Mouse (Mus musculus): ENCODE measurements around the gene Slc27a3. TPM values are rescaled to one million over a fixed set of nuclear protein-coding genes. Genes with fewer than 3 reads are reported as not detected.

Slc27a3 gene
- polyA plus RNA-seq, 1 experiment from 2014 or later: 12.3 TPM

- WGBS: 95% methylated on average over 10 of the region's 10 CpGs
- Histone ChIP-seq H3K9ac (ENCODE audit: low read depth, low read length) (no peak overlapping the region), H3K4me3 (ENCODE audit: low read length) (no peak overlapping the region), H3K27me3 (ENCODE audit: control insufficient read depth, insufficient read depth, low read length) (no peaks in the 10 kb centered on the region), H3K9me3 (ENCODE audit: control insufficient read depth, low read length) (no peaks in the 10 kb centered on the region), H3K36me3 (ENCODE audit: control insufficient read depth, insufficient read depth, low read length) (peaks cover 21% of the 10 kb centered on the region), H3K27ac (ENCODE audit: low read depth, low read length) (no peak overlapping the region), H3K4me2 (replicated peaks; ENCODE audit: low read depth, low read length) (no peak overlapping the region), H3K4me1 (ENCODE audit: control insufficient read depth, insufficient read depth, low read length) (peaks cover 17% of the 10 kb centered on the region)
- ATAC-seq (ENCODE audit: low FRiP score, low TSS enrichment): no peak
Observed at GRCm38 (mm10) chr3:90386817-90387216, 2.9 kb downstream of the Slc27a3 start.

- Histone ChIP-seq H3K27ac (ENCODE audit: low read depth, low read length) (0 out of 2 replicates have a peak overlapping the region, but pooled peaks have one; percentile 37), H3K9ac (ENCODE audit: low read depth, low read length) (no peak overlapping the region), H3K36me3 (ENCODE audit: control insufficient read depth, insufficient read depth, low read length) (peaks cover 9% of the 10 kb centered on the region; the same call in 1 of the 2 replicates), H3K4me3 (ENCODE audit: low read length) (no peak overlapping the region), H3K27me3 (ENCODE audit: control insufficient read depth, insufficient read depth, low read length) (no peaks in the 10 kb centered on the region), H3K4me1 (ENCODE audit: control insufficient read depth, insufficient read depth, low read length) (peaks cover 11% of the 10 kb centered on the region), H3K9me3 (ENCODE audit: control insufficient read depth, low read length) (no peaks in the 10 kb centered on the region), H3K4me2 (replicated peaks; ENCODE audit: low read depth, low read length) (no peak overlapping the region)
- WGBS: 58% methylated on average over 7 of the region's 7 CpGs
- ATAC-seq (ENCODE audit: low FRiP score, low TSS enrichment): no peak
Observed at GRCm38 (mm10) chr3:90384851-90385375, 4.8 kb downstream of the Slc27a3 start.

- no peaks in the 10 kb centered on the region for H3K27me3 ChIP-seq (ENCODE audit: control insufficient read depth, insufficient read depth, low read length)
- no peak overlapping the region for H3K4me2 ChIP-seq (replicated peaks; ENCODE audit: low read depth, low read length)
- peaks cover 11% of the 10 kb centered on the region for H3K4me1 ChIP-seq (ENCODE audit: control insufficient read depth, insufficient read depth, low read length)
- no peak overlapping the region for H3K27ac ChIP-seq (ENCODE audit: low read depth, low read length)
- H3K9ac ChIP-seq (ENCODE audit: low read depth, low read length): no peak overlapping the region
- ATAC-seq (ENCODE audit: low FRiP score, low TSS enrichment): no peak
- no peak overlapping the region for H3K4me3 ChIP-seq (ENCODE audit: low read length)
- H3K9me3 ChIP-seq (ENCODE audit: control insufficient read depth, low read length): no peaks in the 10 kb centered on the region
- WGBS: 91% methylated on average over 4 of the region's 4 CpGs
- H3K36me3 ChIP-seq (ENCODE audit: control insufficient read depth, insufficient read depth, low read length): peaks cover 9% of the 10 kb centered on the region; the same call in 1 of the 2 replicates
Observed at GRCm38 (mm10) chr3:90383690-90384089, 6.0 kb downstream of the Slc27a3 start.

GRCm38 (mm10) chr3:90381727-90382126 is 8.0 kb downstream of the Slc27a3 start:
- Histone ChIP-seq H3K4me2 (replicated peaks; ENCODE audit: low read depth, low read length) (no peak overlapping the region), H3K4me1 (ENCODE audit: control insufficient read depth, insufficient read depth, low read length) (peaks cover 6% of the 10 kb centered on the region), H3K4me3 (ENCODE audit: low read length) (no peak overlapping the region), H3K9me3 (ENCODE audit: control insufficient read depth, low read length) (no peaks in the 10 kb centered on the region), H3K27me3 (ENCODE audit: control insufficient read depth, insufficient read depth, low read length) (no peaks in the 10 kb centered on the region), H3K27ac (ENCODE audit: low read depth, low read length) (no peak overlapping the region), H3K36me3 (ENCODE audit: control insufficient read depth, insufficient read depth, low read length) (peaks cover 6% of the 10 kb centered on the region; the same call in 1 of the 2 replicates), H3K9ac (ENCODE audit: low read depth, low read length) (no peak overlapping the region)
- no peak for ATAC-seq (ENCODE audit: low FRiP score, low TSS enrichment)
- 67% methylated on average over 11 of the region's 11 CpGs for WGBS

GRCm38 (mm10) chr3:90378496-90378895 is 11.2 kb downstream of the Slc27a3 start:
- ATAC-seq (ENCODE audit: low FRiP score, low TSS enrichment): peak; percentile 7; the same call in 1 of the 2 replicates
- H3K9me3 ChIP-seq (ENCODE audit: control insufficient read depth, low read length): no peaks in the 10 kb centered on the region
- no peaks in the 10 kb centered on the region for H3K36me3 ChIP-seq (ENCODE audit: control insufficient read depth, insufficient read depth, low read length)
- no peaks in the 10 kb centered on the region for H3K4me1 ChIP-seq (ENCODE audit: control insufficient read depth, insufficient read depth, low read length)
- H3K4me2 ChIP-seq (replicated peaks; ENCODE audit: low read depth, low read length): no peak overlapping the region
- WGBS: 86% methylated on average over 5 of the region's 5 CpGs
- no peak overlapping the region for H3K27ac ChIP-seq (ENCODE audit: low read depth, low read length)
- no peak overlapping the region for H3K9ac ChIP-seq (ENCODE audit: low read depth, low read length)
- H3K27me3 ChIP-seq (ENCODE audit: control insufficient read depth, insufficient read depth, low read length): no peaks in the 10 kb centered on the region
- no peak overlapping the region for H3K4me3 ChIP-seq (ENCODE audit: low read length)

DNA sequence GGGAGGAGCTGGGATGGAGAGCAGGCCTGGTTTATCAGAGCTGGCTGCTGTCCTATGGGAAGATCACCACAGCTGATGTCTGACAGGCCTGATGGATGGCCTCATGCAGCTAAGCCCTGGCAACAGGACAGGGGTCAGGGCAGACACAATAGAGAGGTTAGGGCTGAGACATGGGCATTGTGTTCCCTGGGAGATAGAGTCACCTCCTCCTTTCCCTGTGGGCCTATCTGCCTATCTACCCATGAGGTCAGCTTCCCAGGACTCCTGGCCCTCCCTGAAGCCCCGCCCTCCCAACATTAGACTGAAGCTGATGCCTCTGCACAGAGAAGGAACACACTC is 13.5 kb downstream of the Slc27a3 start:
- ATAC-seq (ENCODE audit: low FRiP score, low TSS enrichment): 0 out of 2 replicates have a peak, but pooled peaks have one; percentile 38
- no peaks in the 10 kb centered on the region for H3K4me1 ChIP-seq (ENCODE audit: control insufficient read depth, insufficient read depth, low read length)
- no peak overlapping the region for H3K27ac ChIP-seq (ENCODE audit: low read depth, low read length)
- H3K9ac ChIP-seq (ENCODE audit: low read depth, low read length): no peak overlapping the region
- H3K9me3 ChIP-seq (ENCODE audit: control insufficient read depth, low read length): no peaks in the 10 kb centered on the region
- H3K27me3 ChIP-seq (ENCODE audit: control insufficient read depth, insufficient read depth, low read length): no peaks in the 10 kb centered on the region
- no peak overlapping the region for H3K4me3 ChIP-seq (ENCODE audit: low read length)
- H3K36me3 ChIP-seq (ENCODE audit: control insufficient read depth, insufficient read depth, low read length): no peaks in the 10 kb centered on the region
- no peak overlapping the region for H3K4me2 ChIP-seq (replicated peaks; ENCODE audit: low read depth, low read length)
- 80% methylated on average over 1 of the region's 1 CpGs for WGBS

DNA sequence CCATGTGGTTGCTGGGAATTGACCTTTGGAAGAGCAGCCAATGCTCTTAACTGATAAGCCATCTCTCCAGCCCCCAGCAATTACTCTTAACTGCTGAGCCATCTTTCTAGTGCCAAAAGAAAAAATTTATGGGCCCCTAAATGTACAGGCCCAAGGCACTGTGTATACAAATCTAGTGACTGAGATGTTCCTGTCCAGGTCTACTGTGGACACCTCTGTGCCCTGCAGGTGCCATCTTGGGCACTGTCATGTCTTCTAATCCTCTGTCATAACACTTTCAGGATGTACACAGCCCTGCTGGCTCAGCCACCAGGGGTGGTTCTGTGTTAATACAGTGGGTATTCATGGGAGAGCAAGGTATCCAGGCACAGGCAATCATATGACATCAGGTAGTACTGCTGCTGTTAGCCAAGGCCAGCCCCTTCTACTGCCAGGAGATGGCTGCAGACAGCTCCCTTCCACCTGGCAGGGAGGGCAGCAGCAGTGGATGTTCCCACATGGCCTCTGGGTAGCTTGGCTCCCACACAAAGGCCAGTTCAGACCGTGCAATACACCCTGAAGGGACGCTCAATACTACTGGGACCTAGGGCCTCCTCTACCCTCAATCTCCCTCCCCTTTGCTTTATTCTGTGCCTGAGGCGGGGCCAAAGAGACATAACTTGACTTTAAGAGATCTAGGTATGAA is 14.0 kb downstream of the Slc27a3 start:
- H3K36me3 ChIP-seq (ENCODE audit: control insufficient read depth, insufficient read depth, low read length): no peaks in the 10 kb centered on the region
- 74% methylated on average over 3 of the region's 3 CpGs for WGBS

DNA sequence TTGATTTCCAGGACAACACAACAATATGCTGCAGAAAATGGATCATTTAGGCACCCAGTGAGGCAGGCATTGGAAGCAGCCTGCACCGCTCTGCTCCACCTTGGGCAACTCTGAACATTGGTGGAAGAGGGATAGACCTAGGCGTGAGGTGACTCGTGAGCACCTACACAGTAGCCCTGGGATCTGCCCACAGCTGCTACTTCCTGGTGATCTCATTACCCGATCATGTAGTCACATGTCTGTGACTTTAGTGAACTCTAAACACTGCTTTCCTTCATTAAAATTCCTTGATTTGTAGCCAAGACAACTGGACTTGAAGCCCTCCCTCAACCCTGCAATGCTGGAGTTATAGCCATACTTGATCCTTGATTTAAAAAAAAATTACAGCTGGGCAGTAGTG is 15.4 kb downstream of the Slc27a3 start:
- Histone ChIP-seq H3K9me3 (ENCODE audit: control insufficient read depth, low read length) (no peaks in the 10 kb centered on the region), H3K27me3 (ENCODE audit: control insufficient read depth, insufficient read depth, low read length) (no peaks in the 10 kb centered on the region), H3K4me2 (replicated peaks; ENCODE audit: low read depth, low read length) (no peak overlapping the region), H3K27ac (ENCODE audit: low read depth, low read length) (no peak overlapping the region), H3K9ac (ENCODE audit: low read depth, low read length) (no peak overlapping the region), H3K4me3 (ENCODE audit: low read length) (no peak overlapping the region), H3K4me1 (ENCODE audit: control insufficient read depth, insufficient read depth, low read length) (no peaks in the 10 kb centered on the region), H3K36me3 (ENCODE audit: control insufficient read depth, insufficient read depth, low read length) (no peaks in the 10 kb centered on the region)
- ATAC-seq (ENCODE audit: low FRiP score, low TSS enrichment): no peak
- 70% methylated on average over 4 of the region's 4 CpGs for WGBS

More for the DNA sequence above, 14.0 kb downstream of the Slc27a3 start:
- Histone ChIP-seq H3K9me3 (ENCODE audit: control insufficient read depth, low read length) (no peaks in the 10 kb centered on the region), H3K4me2 (replicated peaks; ENCODE audit: low read depth, low read length) (no peak overlapping the region), H3K4me3 (ENCODE audit: low read length) (no peak overlapping the region), H3K4me1 (ENCODE audit: control insufficient read depth, insufficient read depth, low read length) (no peaks in the 10 kb centered on the region), H3K27ac (ENCODE audit: low read depth, low read length) (no peak overlapping the region), H3K27me3 (ENCODE audit: control insufficient read depth, insufficient read depth, low read length) (no peaks in the 10 kb centered on the region), H3K9ac (ENCODE audit: low read depth, low read length) (no peak overlapping the region)
- ATAC-seq (ENCODE audit: low FRiP score, low TSS enrichment): no peak

DNA sequence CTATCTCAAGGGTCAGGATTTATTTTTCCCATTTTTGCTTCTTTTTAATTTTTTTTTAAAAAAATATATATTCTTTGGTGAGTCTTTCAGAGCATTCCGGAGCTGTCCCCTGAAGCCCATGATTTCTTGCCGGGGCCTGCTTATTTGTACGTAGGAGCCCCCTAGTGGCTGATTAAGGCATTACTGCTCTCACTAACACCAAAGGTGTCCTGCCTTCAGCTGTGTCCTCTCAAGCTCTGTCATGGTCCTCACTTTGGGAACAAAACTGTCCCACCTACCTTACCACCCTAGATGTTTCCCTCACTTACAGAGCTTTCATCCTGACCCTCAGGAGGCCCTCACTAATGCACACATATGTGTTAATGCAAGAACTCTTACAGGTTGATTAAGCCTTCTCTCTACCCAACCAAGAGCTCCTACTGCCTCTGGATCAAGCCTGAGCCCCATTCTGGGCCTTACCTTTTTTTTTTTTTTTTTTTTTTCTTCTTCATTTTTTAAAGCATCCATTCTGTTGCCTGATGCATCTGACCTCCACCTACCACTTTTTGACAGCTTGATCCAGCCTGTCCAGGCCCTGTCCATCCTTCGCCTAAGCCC is 16.2 kb downstream of the Slc27a3 start:
- no peak overlapping the region for H3K4me3 ChIP-seq (ENCODE audit: low read length)
- no peaks in the 10 kb centered on the region for H3K9me3 ChIP-seq (ENCODE audit: control insufficient read depth, low read length)
- no peaks in the 10 kb centered on the region for H3K27me3 ChIP-seq (ENCODE audit: control insufficient read depth, insufficient read depth, low read length)
- H3K4me2 ChIP-seq (replicated peaks; ENCODE audit: low read depth, low read length): no peak overlapping the region
- no peaks in the 10 kb centered on the region for H3K4me1 ChIP-seq (ENCODE audit: control insufficient read depth, insufficient read depth, low read length)
- H3K9ac ChIP-seq (ENCODE audit: low read depth, low read length): no peak overlapping the region
- ATAC-seq (ENCODE audit: low FRiP score, low TSS enrichment): peak; percentile 24; the same call in 1 of the 2 replicates
- no peaks in the 10 kb centered on the region for H3K36me3 ChIP-seq (ENCODE audit: control insufficient read depth, insufficient read depth, low read length)
- 29% methylated on average over 4 of the region's 4 CpGs for WGBS
- H3K27ac ChIP-seq (ENCODE audit: low read depth, low read length): no peak overlapping the region
